Comparison of ENCODE assay signal across 15 mouse cellular contexts in the genomic region with DNA sequence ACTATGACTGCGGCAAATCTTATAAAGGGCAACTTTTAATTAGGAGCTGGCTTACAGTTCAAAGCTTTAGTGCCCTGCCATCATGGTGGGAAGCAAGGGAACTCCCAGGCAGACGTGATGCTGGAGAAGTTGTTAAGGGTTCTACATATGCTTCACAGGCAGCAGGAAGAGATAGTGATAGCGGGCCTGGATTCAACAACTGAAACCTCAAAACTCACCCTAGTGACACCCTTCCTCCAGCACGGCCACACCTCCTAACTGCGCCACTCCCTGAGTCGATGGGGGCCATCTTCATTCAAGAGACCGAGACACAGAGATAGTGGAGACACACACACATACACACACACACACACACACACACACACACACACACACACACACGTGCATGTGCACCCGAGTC.
"Had no signal": no experiment of that assay in that cellular context is flagged by ENCODE, and none has a peak within 500 bp of the region (broad histone marks: within the 10 kb centered on the region; RNA-seq: fewer than 3 reads in every experiment).

No protein-coding gene starts in this region.

- H3K9me3 ChIP-seq: midbrain, embryonic 13.5 days; midbrain, embryonic 15.5 days; neural tube, embryonic 12.5 days had no signal

- H3K36me3 ChIP-seq: midbrain, embryonic 13.5 days; midbrain, embryonic 15.5 days; neural tube, embryonic 12.5 days had no signal

- H3K27me3 ChIP-seq: midbrain, embryonic 13.5 days; midbrain, embryonic 15.5 days; neural tube, embryonic 12.5 days had no signal

- ATAC-seq: midbrain, embryonic 13.5 days; midbrain, embryonic 15.5 days had no signal

- DNase-seq: lung, adult 18-20 months; lung, embryonic 14.5 days; lung, postnatal 10 days; lung, postnatal 4 days; retina, postnatal 1 day; right cerebral cortex, adult 18-20 months; right cerebral cortex, postnatal 25 days; right cerebral cortex, postnatal 4 days; spleen, adult 18-20 months; thymus, adult 18-20 months; thymus, postnatal 14 days; thymus, postnatal 36 days had no signal

- H3K27ac ChIP-seq: midbrain, embryonic 13.5 days; midbrain, embryonic 15.5 days; neural tube, embryonic 12.5 days had no signal

- H3K4me3 ChIP-seq: midbrain, embryonic 13.5 days; midbrain, embryonic 15.5 days; neural tube, embryonic 12.5 days had no signal

- H3K9ac ChIP-seq: lung, embryonic 14.5 days; midbrain, embryonic 13.5 days; midbrain, embryonic 15.5 days; neural tube, embryonic 12.5 days had no signal
